Mouse (Mus musculus): ENCODE data around the gene Olfr1418. TPM values are rescaled to one million over a fixed set of nuclear protein-coding genes. Genes with fewer than 3 reads are reported as not detected.
A peak's percentile ranks its signal among the peaks of the same experiment; 100 is the strongest.
"Not testable (repeated sequence)": the region's sequence is repeated elsewhere in the genome, so short reads cannot be mapped to it uniquely, and the experiment has no call there.

Olfr1418 gene
- total RNA-seq (2014; rRNA removed; ENCODE audit: low replicate concordance) (not detected in 2 replicates), polyA plus RNA-seq (2015; fragmentation: Nextera tagmentation; extraction: Ambion mirVana) (not detected in 2 replicates)

GRCm38 (mm10) chr19:11860966-11861365 is at the start of gene Olfr1418:
Olfr1418 (minus strand) TSS chr19:11861066.
- TF ChIP-seq EP300 (IDR thresholded peaks at IDR 0.05; ENCODE audit: low read depth) (no peak), CTCF (IDR thresholded peaks at IDR 0.05; ENCODE audit: low read depth) (no peak)
- no peak within 1 kb of the TSS for H3K4me3 ChIP-seq (ENCODE audit: low read depth, low read length)
- H3K9me3 ChIP-seq (replicated peaks; ENCODE audit: control insufficient read depth, low read length), result no peaks in the 10 kb centered on the region
- no peak for DNase-seq (ENCODE audit: low spot score)
- H3K27me3 ChIP-seq (ENCODE audit: control insufficient read depth, insufficient read depth, low read length), result no peaks in the 10 kb centered on the region
- no peaks in the 10 kb centered on the region for H3K36me3 ChIP-seq (replicated peaks; ENCODE audit: control insufficient read depth, insufficient read depth, low read length)
- no peak within 1 kb of the TSS for H3K4me2 ChIP-seq (ENCODE audit: low read depth, low read length)
- WGBS, result 84% methylated on average over 1 of the region's 1 CpGs
- no peaks in the 10 kb centered on the region for H3K4me1 ChIP-seq (ENCODE audit: control insufficient read depth, insufficient read depth)
- H3K27ac ChIP-seq (ENCODE audit: low read depth), result no peak within 1 kb of the TSS
- no peak for ATAC-seq (ENCODE audit: insufficient read depth, low read depth)
- no peak within 1 kb of the TSS for H3K9ac ChIP-seq (replicated peaks; ENCODE audit: low read depth, low read length)

- no peak within 1 kb of the TSS for H3K4me2 ChIP-seq (ENCODE audit: low read depth, low read length)
- H3K4me3 ChIP-seq (ENCODE audit: low read depth, low read length), result no peak within 1 kb of the TSS
- no peaks in the 10 kb centered on the region for H3K27me3 ChIP-seq (ENCODE audit: control insufficient read depth, insufficient read depth, low read length)
- WGBS, result 18% methylated on average over 1 of the region's 1 CpGs
- TF ChIP-seq CTCF (IDR thresholded peaks at IDR 0.05; ENCODE audit: low read depth) (no peak), EP300 (IDR thresholded peaks at IDR 0.05; ENCODE audit: low read depth) (no peak)
- DNase-seq (ENCODE audit: low spot score), result no peak
- H3K36me3 ChIP-seq (replicated peaks; ENCODE audit: control insufficient read depth, insufficient read depth, low read length), result no peaks in the 10 kb centered on the region
- no peaks in the 10 kb centered on the region for H3K9me3 ChIP-seq (replicated peaks; ENCODE audit: control insufficient read depth, low read length)
- no peak for ATAC-seq (ENCODE audit: insufficient read depth, low read depth)
- H3K27ac ChIP-seq (ENCODE audit: low read depth), result no peak within 1 kb of the TSS
- H3K4me1 ChIP-seq (ENCODE audit: control insufficient read depth, insufficient read depth), result no peaks in the 10 kb centered on the region
- no peak within 1 kb of the TSS for H3K9ac ChIP-seq (replicated peaks; ENCODE audit: low read depth, low read length)
These were observed 25.4 kb upstream of the Olfr1418 start, which contains the start of gene Olfr1420 for GRCm38 (mm10) chr19:11886265-11886664. Olfr1420 (plus strand) TSS chr19:11886565.

- not testable (repeated sequence) for DNase-seq (ENCODE audit: low spot score); H3K9me3 ChIP-seq (replicated peaks; ENCODE audit: control insufficient read depth, low read length); ATAC-seq (ENCODE audit: insufficient read depth, low read depth); H3K27ac ChIP-seq (ENCODE audit: low read depth); H3K9ac ChIP-seq (replicated peaks; ENCODE audit: low read depth, low read length); H3K4me1 ChIP-seq (ENCODE audit: control insufficient read depth, insufficient read depth); H3K36me3 ChIP-seq (replicated peaks; ENCODE audit: control insufficient read depth, insufficient read depth, low read length); H3K4me3 ChIP-seq (ENCODE audit: low read depth, low read length); H3K27me3 ChIP-seq (ENCODE audit: control insufficient read depth, insufficient read depth, low read length)
- peak overlapping the region; percentile 16; the same call in 1 of the 2 replicates for H3K4me2 ChIP-seq (ENCODE audit: low read depth, low read length)
- WGBS, result 47% methylated on average over 20 of the region's 22 CpGs
These were observed 17.5 kb upstream of the Olfr1418 start for GRCm38 (mm10) chr19:11878404-11878803.

GRCm38 (mm10) chr19:11875006-11875405 is 14.1 kb upstream of the Olfr1418 start, which contains the start of gene Olfr1419:
Olfr1419 (minus strand) TSS chr19:11875106.
- no peak for ATAC-seq (ENCODE audit: insufficient read depth, low read depth)
- H3K9ac ChIP-seq (replicated peaks; ENCODE audit: low read depth, low read length), result no peak within 1 kb of the TSS
- H3K36me3 ChIP-seq (replicated peaks; ENCODE audit: control insufficient read depth, insufficient read depth, low read length), result no peaks in the 10 kb centered on the region
- DNase-seq (ENCODE audit: low spot score), result no peak
- no peaks in the 10 kb centered on the region for H3K9me3 ChIP-seq (replicated peaks; ENCODE audit: control insufficient read depth, low read length)
- H3K4me1 ChIP-seq (ENCODE audit: control insufficient read depth, insufficient read depth), result no peaks in the 10 kb centered on the region
- H3K4me2 ChIP-seq (ENCODE audit: low read depth, low read length), result no peak within 1 kb of the TSS
- H3K4me3 ChIP-seq (ENCODE audit: low read depth, low read length), result no peak within 1 kb of the TSS
- WGBS, result 20% methylated on average over 1 of the region's 1 CpGs
- TF ChIP-seq EP300 (IDR thresholded peaks at IDR 0.05; ENCODE audit: low read depth) (no peak), CTCF (IDR thresholded peaks at IDR 0.05; ENCODE audit: low read depth) (no peak)
- H3K27me3 ChIP-seq (ENCODE audit: control insufficient read depth, insufficient read depth, low read length), result no peaks in the 10 kb centered on the region
- H3K27ac ChIP-seq (ENCODE audit: low read depth), result no peak within 1 kb of the TSS

GRCm38 (mm10) chr19:11867837-11868236 is 7.0 kb upstream of the Olfr1418 start:
- WGBS, result 73% methylated on average over 2 of the region's 2 CpGs
- no peaks in the 10 kb centered on the region for H3K4me1 ChIP-seq (ENCODE audit: control insufficient read depth, insufficient read depth)
- DNase-seq (ENCODE audit: low spot score) (no peak), ATAC-seq (ENCODE audit: insufficient read depth, low read depth) (no peak)
- no peak overlapping the region for H3K4me2 ChIP-seq (ENCODE audit: low read depth, low read length)
- no peak overlapping the region for H3K9ac ChIP-seq (replicated peaks; ENCODE audit: low read depth, low read length)
- no peaks in the 10 kb centered on the region; the same call in 1 of the 2 replicates for H3K9me3 ChIP-seq (replicated peaks; ENCODE audit: control insufficient read depth, low read length)
- no peaks in the 10 kb centered on the region for H3K27me3 ChIP-seq (ENCODE audit: control insufficient read depth, insufficient read depth, low read length)
- H3K4me3 ChIP-seq (ENCODE audit: low read depth, low read length), result no peak overlapping the region
- no peak overlapping the region for H3K27ac ChIP-seq (ENCODE audit: low read depth)
- no peaks in the 10 kb centered on the region for H3K36me3 ChIP-seq (replicated peaks; ENCODE audit: control insufficient read depth, insufficient read depth, low read length)
- TF ChIP-seq CTCF (IDR thresholded peaks at IDR 0.05; ENCODE audit: low read depth) (no peak), EP300 (IDR thresholded peaks at IDR 0.05; ENCODE audit: low read depth) (no peak)

- Histone ChIP-seq H3K4me2 (ENCODE audit: low read depth, low read length) (no peak overlapping the region), H3K4me1 (ENCODE audit: control insufficient read depth, insufficient read depth) (no peaks in the 10 kb centered on the region), H3K36me3 (replicated peaks; ENCODE audit: control insufficient read depth, insufficient read depth, low read length) (no peaks in the 10 kb centered on the region), H3K27ac (ENCODE audit: low read depth) (no peak overlapping the region), H3K4me3 (ENCODE audit: low read depth, low read length) (no peak overlapping the region), H3K9me3 (replicated peaks; ENCODE audit: control insufficient read depth, low read length) (no peaks in the 10 kb centered on the region), H3K9ac (replicated peaks; ENCODE audit: low read depth, low read length) (no peak overlapping the region), H3K27me3 (ENCODE audit: control insufficient read depth, insufficient read depth, low read length) (no peaks in the 10 kb centered on the region)
- no peak for TF ChIP-seq EP300 (IDR thresholded peaks at IDR 0.05; ENCODE audit: low read depth)
- no peak for TF ChIP-seq CTCF (IDR thresholded peaks at IDR 0.05; ENCODE audit: low read depth)
- ATAC-seq (ENCODE audit: insufficient read depth, low read depth), result no peak
- WGBS, result 60% methylated on average over 6 of the region's 6 CpGs
- DNase-seq (ENCODE audit: low spot score), result no peak
These were observed 4.4 kb downstream of the Olfr1418 start for GRCm38 (mm10) chr19:11856506-11856905.

Measured in heart, postnatal 0 days (tissue).